Mouse (Mus musculus): ENCODE results near the gene Asb2.
A peak's percentile ranks its signal among the peaks of the same experiment; 100 is the strongest.

Gene Asb2

DNA sequence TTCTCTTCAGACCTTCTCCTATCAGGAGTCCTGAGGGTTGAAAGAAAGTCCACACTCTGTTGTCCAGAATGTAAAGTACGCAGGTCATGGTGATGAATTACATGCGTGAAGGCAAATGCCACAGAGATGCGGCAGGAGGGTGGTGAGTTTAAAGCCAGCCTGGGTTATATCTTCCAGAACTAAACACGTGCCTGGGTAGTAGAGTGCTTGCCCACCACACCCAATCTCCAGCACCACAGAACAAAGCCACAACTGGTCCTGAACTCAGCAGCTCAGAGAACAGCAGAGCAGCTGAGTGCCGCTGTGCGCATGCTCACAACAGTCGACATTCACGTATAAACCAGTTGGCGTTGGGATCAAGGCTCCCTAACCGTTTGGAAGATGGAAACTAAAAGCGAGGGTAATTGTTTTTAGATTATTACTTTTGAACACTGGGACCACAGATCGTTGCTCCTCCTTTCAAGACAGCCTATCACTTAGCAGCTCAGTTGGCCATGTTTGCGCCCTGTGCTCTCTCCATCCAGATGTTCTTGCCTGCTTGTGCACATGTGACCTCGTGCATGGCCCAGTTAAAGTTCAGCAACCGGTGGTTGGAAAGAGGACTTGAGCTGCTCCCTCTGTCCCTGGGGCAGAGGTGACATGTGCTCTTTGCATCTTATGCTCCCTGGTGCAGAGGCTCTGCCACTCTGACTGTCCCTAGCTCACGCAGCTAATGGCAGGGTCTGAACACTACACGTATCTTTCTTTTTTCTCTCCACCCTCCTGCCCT is 5.9 kb upstream of the Asb2 start:
- no peak for DNase-seq (ENCODE audit: low read depth, low spot score)

DNA sequence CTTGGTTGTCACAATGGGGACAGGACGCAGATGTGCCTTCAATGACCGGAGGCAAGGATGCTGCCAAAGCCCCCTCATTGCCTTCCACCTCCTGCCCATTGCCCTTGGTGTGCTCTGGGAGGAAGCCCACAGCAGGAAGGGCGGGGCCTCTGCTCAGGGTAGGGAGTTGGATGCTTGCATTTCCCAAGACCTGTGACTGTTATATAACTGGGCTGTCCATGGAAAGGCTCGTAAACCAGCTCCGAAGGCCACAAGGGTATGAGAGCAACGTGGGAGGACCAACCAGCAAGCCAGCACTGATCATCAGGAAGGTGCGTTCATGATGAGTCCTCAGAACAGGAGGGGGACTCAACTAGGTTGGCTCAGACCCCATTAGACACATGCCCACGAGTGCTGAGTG is 5.0 kb upstream of the Asb2 start:
- DNase-seq (ENCODE audit: low read depth, low spot score) = no peak

DNA sequence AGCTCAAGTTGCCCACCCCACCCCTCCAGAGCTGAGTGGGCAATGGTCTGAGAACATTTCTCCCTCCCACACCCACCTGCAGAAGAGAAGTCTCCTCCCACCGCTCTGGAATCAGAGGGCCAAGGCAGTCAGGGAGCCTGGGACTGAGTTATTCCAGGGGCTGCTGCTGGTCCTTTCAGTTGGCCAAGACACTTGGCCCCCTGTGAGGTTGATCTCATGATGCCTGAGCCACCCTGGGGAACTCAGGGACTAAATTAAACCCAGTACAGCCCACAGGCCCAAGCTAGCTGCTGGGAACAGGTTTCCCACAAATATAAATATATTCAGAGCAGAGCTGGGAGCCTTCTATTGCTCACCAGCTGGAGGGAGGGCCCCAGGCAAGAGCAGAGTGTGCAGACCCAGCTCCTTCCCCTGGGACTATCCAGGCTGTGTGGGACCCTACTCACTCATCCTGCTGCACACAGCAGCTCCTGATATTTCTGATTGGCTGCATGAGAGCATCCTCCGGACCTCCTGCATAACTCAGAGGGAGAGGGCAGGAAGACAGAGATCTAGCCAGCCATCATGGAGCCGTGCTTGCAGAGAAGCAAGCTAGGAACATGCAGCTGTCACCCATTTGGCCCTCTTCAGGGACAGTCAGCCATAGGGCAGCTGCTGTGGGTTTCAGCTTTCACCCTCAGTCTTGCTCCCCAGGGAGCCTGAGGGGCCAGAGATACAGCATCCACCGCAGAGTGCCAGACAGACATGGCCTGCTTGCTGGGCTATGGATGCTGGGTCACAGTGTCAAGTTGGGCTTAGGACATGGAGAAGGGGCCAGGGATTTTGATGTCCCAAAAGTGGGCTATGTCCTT is 3.4 kb upstream of the Asb2 start:
- no peak for DNase-seq (ENCODE audit: low read depth, low spot score)

DNA sequence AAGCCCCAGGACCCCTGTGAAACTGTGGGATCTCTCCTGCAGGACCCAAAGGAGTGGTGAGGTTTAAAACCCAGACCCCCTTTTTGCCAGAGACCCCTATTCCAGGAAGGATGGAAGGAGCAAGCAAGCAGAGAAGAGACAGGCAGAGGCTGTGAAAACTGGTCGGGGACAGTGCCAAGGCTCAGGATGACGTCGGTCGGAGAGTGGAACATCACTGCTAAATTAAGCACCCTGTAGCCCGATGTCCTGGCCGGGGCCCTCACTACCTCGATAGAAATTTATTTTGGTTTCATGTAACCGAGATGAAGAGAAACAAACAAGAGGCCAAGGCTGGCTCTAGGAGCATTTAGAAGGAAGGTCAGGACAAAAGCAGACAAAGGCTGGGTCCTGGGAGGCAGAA is 2.4 kb upstream of the Asb2 start:
- DNase-seq (ENCODE audit: low read depth, low spot score) = no peak

DNA sequence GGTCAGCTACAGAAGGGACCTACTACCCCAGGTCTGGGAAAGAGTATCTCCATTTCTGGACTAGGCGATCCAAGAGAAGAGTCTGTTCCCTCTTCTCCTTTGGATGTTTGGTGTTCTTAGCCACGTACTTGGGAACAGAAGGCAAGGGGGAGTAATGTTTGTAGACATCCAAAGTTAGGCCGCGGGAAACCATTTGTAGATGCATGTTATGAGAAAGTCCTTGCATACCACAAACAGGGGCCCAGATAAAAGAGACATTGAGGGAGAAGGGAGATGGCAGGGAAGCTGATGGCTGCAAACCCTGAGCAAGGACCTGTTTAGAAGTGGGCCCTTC is 581 bp upstream of the Asb2 start:
- no peak for DNase-seq (ENCODE audit: low read depth, low spot score)

DNA sequence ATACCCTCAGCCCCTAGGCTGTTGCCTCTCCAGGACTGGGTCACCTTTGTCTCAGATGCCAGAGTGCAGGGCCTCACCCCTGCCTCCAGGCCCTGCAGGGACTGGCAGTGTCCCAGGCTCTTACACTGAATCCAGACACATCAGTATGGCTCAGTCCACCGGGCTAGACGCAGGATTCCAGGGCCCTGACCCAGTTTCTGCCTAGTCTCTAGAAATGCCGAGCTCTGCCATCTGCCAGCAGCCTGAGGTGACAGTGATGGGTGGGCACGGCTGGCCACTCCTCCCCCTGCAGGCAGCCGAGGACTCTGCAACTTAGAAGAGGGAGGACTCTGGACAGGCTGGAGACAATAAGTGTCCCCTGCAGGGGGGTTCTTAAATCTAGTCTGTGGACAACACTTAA is 2.3 kb downstream of the Asb2 start:
- no peak for DNase-seq (ENCODE audit: low read depth, low spot score)

DNA sequence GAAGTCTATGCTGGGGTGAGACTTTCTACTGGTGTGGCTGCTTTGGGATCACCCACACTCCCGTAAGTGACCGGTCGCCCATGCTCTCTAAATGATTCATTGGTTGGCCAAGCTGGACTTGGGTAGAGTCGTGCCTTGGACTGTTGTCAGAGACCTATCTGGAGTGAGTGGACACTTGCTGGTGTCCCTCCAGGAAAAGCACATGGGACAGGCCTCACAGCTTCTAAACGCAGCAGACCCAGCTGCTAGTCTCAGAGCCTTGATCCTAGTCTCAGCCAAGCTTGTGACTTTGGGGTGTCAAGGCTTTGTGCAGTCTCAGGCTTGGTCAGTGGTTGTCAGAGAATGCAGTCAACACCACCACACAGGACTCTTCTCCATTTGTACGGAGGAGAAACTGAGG is 3.1 kb downstream of the Asb2 start:
- DNase-seq (ENCODE audit: low read depth, low spot score) = no peak

DNA sequence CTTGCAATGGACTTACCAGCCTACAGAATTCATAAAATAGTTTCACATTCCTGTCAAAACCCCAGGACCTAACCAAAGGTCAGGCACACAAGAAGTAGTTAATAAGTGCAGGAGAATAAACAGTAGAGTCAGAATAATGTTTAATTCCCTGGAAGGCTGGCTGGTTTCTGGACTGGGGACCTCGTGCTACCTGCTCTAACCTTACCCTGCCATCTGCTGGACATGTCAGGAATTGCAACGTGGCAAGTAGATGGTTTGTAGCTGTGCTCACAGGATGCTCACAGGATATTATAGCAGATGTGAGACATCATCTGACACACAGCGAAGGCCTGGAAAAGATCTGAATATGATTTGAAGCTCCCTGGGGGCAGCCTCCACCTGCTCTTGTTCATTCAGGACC is 7.3 kb downstream of the Asb2 start:
- no peak for DNase-seq (ENCODE audit: low read depth, low spot score)

DNA sequence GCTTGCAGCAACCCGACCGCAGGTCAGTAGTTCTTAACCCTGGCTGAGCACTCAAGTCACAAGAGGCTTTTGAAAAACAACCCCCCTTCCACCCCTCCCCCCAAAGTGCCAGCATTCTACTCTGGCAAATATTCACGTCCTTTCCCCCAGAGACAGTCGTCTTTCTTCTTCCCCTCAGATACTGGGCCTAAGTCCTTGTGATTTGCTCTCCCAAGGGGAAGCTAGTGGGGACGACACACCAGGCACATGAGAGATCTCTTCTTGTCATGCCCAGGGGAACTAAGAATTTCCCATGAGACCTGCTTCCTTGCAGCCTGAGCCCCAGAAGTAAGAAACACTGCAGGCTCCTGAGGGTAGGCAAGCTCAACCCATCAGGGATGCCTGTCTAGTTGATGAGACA is 8.4 kb downstream of the Asb2 start:
- no peak for DNase-seq (ENCODE audit: low read depth, low spot score)

DNA sequence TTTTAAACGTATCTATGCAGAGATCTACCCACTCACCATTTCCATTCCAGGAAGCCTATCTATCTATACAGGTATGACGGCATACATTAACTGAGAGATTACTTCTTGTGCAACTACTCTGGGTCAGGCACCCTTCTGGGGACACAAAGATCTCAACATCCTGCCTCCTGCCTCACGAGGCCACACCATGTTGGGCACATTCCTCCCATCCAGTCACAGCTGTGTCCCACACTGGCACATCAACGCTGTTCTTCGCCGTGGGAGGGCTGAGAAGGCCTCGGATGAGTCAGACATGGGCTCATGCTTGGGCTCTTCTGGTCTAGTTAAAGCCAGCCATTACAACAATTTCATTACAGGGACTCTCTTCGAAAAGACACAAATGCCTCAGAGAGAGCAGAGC is 8.9 kb downstream of the Asb2 start:
- DNase-seq (ENCODE audit: low read depth, low spot score) = no peak

DNA sequence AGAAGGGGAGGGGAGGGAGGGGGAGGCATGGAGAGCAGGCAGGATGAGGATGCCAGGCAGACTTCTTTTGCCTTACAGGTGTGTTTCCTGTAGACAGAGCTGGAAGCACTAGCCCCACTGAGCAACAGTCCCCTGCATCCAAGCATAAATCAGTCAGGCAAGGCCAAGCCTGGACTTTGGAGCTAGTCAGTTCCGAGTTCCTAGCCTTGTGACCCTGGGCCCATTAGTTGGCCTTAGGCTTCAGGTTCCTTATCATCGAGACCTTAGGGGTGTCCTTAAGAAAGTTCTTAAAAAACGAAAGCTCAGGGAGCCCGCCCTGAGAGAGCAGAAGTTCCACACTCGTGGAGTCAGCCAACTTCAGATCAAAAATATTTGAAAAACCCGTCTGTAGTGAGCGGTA is 10.9 kb downstream of the Asb2 start:
- no peak for DNase-seq (ENCODE audit: low read depth, low spot score)

DNA sequence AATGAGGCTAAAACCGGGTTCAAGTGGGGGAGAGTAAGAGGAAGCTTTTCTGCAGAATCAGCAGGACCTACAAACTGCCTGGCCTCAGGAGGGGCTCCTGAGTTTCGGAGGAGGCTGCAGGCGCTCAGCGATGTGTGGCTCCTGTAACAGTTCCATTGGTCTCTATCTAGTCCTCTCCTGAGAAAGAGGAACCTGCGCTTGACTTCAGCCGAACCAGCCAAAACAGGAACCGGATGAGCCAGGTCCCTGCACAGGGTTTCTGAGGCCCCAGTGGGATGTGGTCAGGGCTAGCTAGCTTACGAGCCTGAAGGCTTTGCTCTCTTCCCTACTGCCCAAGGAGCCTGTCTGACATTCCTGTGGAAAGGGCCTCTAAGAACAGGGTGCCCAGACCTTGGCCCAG is 12.3 kb downstream of the Asb2 start:
- DNase-seq (ENCODE audit: low read depth, low spot score) = no peak

DNA sequence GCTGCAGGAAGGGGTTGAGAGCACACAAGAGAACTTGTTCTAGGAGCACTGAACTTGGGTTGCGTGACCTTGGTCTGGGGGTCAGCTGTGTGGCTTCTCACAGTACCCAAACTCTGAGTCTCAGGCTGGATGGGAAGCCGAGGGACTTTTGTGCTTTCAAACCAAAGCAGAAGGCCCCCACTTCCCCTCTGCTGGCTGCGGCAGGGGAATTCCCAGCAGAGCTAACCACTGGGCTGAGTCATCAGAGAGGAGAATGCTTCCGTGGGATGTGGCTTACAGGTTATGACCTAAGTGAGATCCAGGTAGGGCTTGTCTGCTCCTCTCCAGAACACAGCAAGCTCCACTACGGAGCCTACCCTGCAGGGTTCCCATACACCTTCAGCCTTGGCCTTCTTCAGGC is 14.6 kb downstream of the Asb2 start:
- no peak for DNase-seq (ENCODE audit: low read depth, low spot score)

DNA sequence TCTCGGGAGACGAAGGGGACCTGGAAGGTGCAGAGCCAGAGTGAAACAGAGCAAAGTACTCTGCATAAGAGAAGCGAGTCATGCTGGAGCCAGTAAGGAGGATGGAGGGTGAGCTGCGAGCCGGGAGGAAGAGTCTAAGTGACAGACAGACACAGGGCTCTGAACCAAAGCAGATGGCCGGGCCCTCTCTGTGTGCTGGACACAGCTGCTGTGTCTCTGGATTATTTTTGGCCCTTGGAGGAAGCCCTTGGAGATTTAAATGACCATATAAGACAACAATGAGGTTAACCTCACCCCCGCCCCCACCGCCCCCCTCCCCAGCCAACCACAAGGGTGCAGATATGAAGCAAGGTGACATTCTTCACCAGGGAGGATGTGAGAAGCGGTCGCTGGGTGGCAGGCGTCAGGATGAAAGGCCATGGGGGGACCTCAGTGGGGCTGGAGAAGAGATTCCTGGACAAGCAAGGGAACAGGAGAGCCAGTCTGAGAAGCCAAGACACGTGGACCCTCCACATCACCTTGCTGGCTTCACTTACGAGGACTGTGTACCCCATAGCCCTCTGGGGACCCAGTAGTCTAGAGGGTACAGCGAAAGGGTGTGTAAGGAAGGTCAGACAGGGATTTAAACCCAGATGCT is 17.5 kb downstream of the Asb2 start:
- DNase-seq (ENCODE audit: low read depth, low spot score) = no peak

DNA sequence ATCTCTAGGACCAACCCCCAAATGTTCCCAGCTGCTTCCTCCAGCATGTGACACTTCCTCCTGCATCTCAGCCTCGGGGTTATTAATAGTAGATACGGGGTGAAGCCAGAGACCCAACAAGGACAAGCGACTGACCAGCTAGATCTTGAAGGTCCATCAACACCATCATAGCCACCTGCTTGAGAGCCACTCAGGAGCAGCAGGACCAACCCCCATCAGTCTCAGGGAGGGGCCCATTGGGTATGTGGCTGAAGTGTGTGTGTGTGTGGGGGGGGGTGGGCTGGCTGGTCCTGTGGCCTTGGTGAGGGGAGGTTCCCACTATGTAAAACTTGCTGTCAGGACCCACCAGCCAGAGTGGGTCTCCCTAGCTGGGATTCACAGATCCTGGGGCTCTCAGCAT is 19.0 kb downstream of the Asb2 start:
- DNase-seq (ENCODE audit: low read depth, low spot score) = no peak

DNA sequence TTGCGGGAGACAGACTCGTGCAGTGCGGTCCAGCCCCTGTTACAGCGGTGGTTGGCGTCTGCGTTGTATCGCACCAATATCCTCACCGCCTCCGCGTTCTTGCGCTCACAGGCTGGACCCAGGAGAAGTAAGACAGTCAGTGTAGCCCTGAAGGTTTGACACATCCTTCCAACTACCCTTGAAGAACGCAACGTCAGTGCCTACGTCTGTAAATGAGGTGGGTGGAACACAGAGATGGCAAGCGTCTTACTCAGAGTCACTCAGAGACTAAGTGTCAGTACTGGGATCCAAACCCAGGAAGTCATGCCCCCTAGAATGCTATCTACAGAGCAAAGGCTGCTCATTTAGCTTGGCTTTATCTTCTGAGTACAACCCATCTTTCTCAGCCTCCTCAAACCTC is 22.4 kb downstream of the Asb2 start:
- no peak for DNase-seq (ENCODE audit: low read depth, low spot score)

DNA sequence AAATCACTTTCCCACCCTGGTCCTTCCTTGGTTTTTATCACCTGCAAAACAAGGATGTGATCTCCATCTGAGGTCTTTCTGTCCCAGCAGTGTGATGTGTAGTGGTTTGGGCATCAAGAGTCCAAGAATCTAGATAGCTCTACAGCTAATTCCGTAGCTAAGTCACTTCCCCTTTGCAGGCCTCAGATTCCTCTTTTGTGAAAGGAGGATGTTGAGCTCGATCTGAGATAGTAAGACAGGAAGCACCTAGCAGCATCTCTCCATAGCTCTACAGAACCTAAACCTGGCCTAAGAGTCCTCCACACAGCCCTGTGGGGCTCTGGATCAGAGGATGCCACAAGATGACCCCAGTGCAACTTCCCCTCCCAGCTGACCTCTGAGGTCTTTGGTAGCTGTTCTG is 22.9 kb downstream of the Asb2 start:
- DNase-seq (ENCODE audit: low read depth, low spot score) = no peak

DNA sequence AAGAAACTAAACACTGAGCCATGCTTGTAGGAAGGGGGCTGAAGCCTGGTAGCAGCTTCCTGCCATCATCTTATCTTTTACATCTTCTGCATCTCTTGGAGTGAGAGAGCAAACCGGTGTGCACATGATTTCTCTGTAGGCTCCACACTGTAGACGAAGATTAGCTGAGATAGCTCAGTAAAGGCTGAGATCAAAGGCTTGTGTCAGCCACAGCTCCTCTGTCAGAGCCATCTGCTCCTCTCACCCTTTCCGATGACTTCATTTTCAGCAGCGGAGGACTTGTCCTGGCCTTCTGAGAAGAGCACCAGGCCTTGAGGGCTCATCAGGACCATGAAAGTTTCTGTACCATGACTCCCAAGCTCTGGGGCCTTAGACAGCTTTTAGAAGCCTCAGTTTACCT is 24.3 kb downstream of the Asb2 start:
- no peak for DNase-seq (ENCODE audit: low read depth, low spot score)

DNA sequence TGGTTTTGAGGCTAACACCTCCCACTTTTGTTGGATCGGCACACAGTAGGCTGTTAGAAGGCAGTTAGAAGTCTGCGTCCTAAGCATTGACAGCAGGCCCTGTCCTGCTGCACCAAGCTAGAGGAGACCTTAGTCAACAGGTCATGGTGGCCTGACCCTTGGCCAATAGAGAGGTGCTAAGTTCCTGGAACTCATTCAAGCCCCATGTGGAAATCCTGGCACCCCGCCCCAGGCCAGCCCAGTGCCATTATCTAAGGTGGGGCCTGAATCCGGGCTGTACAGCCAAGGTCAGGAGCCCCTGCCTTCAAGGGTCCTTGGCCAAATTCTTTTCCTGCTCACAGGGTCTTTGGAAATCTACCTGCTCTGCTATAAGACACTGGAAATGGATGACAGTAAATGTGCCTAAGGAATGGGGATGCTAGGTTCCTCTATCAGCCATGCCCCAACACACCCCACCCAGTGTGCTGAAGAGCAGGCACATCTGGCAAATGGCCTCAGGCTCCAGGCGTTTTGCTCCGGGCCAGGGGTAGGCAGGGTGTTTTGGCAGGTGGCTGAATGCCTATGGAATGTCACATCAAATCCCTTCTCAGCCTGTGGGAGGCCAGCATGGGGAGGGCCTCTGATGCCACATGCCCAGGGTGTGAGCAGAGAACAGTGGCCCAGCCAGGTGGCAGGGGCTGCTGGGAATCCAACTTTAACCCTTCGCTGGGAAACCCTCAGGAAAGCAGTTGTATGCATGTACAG is 27.2 kb downstream of the Asb2 start:
- no peak for DNase-seq (ENCODE audit: low read depth, low spot score)

DNA sequence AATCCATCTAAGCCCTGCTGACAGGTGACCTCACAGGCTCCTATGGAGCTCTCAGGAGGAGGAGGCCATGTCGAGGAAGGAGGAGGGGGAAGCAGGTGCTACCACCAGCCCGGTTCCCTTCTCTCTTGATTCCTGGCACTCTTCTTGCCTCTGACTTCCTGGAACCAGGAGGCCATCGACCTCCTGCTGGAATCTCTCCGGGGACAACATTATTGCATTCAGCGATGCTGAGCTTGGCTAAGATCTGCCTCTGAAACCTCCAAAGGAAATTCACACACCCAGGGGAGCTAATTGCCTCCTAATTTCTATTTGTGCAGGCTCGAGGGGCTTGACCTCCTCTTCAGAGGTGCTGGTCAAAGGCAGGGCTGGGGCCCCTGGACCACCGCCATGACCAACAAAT is 28.7 kb downstream of the Asb2 start:
- no peak for DNase-seq (ENCODE audit: low read depth, low spot score)

DNA sequence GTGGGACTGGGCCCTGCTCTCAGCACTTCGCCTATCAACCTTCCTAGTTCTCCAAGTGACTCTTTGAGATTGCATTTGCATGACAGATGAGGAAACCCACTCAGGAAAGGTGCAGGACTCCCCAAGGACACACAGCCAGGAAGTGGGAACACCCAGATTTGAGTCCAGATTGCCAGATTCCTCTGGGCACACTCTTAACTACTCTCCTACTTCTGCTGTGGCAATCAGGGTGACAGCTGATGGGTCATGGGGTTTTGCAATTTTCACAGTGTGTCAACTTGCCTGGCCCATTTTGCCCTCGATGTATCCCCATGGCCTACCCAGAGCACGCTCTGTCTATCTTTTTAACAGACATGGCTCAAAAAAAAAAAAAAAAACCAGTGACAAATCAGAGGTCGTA is 29.2 kb downstream of the Asb2 start:
- no peak for DNase-seq (ENCODE audit: low read depth, low spot score)

DNA sequence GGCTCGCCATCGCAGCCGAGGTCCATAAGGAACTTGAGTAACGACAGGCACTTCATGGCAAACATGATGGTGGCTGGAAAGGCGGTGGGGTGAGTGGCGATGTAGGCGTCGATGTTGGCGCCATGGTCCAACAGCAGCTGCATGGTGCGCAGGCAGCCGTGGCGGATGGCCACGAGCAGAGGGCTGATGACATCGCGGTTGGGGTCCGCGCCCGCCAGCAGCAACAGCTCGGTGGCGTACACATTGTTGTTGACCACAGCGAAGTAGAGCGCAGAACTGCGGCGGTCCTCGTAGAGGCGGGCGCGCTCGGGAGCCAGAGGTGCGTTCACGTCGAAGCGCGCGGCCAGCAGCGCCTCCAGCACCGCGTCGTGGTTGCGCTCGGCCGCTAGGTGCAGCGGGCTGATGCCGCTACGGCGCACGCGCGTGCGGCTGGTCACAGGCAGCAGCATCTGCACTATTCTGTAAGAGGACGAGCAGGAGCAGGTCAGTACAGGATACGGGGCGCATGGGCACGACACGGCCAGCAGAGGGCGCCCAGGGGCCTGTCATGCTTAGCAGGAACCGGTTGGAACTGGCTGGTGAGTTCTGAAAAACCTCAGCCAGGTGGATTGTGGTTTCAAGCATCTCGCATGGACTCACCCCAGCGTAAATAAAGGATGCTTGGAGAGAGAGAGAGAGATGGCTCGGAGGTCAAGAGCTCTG is 30.5 kb downstream of the Asb2 start:
- peak; percentile 84 for DNase-seq (ENCODE audit: low read depth, low spot score)
